Mouse (Mus musculus): Measurements from ENCODE around the gene Epha6. TPM values are rescaled to one million over a fixed set of nuclear protein-coding genes. Genes with fewer than 3 reads are reported as not detected.
A peak's percentile ranks its signal among the peaks of the same experiment; 100 is the strongest.

Gene Epha6
- total RNA-seq, 2 experiments from 2014 or later: 65.9 to 75.7 TPM

DNA sequence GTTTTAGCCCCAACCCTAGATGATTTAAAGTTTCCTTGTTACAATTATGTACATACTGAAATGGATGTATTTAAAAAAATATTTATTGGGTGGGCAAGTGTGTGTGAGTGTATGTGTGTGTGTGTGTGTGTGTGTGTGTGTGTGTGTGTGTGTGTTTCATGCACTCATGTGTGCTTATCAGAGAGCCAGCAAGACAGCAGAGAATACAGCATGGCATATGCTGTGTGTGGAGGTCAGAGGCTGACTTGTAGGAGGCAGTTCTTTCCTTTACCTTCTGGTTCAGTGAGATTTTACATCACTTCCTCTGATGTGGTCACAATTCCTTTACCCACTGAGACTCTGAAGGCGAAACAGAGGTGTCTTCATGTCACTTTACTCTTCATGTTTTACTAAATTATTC is 321.4 kb downstream of the Epha6 start:
- DNase-seq (ENCODE audit: extremely low spot score in 1 of 2, low spot score in 2 of 2): no peak
- intact Hi-C loops (cut with DNase I): no loop called here

DNA sequence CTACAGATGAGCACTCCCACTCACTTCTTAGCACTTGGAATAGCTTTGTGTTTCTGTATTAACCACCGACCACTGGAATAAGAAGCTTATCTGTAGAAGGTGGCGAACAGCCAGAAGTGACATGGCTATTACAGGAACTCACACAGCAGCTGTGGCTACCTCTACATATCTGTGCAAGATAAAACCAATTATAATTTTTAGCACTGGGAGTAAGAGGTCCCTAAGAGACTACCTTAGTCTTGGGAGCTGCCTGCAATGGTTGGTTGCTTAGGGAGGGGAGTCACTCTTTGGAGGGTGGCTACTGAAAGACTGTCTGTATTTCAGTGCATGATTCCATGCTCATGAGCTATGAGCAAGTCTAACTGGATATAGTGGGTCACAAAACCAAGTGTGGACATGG is 331.2 kb downstream of the Epha6 start:
- intact Hi-C loops (cut with DNase I): no loop called here

DNA sequence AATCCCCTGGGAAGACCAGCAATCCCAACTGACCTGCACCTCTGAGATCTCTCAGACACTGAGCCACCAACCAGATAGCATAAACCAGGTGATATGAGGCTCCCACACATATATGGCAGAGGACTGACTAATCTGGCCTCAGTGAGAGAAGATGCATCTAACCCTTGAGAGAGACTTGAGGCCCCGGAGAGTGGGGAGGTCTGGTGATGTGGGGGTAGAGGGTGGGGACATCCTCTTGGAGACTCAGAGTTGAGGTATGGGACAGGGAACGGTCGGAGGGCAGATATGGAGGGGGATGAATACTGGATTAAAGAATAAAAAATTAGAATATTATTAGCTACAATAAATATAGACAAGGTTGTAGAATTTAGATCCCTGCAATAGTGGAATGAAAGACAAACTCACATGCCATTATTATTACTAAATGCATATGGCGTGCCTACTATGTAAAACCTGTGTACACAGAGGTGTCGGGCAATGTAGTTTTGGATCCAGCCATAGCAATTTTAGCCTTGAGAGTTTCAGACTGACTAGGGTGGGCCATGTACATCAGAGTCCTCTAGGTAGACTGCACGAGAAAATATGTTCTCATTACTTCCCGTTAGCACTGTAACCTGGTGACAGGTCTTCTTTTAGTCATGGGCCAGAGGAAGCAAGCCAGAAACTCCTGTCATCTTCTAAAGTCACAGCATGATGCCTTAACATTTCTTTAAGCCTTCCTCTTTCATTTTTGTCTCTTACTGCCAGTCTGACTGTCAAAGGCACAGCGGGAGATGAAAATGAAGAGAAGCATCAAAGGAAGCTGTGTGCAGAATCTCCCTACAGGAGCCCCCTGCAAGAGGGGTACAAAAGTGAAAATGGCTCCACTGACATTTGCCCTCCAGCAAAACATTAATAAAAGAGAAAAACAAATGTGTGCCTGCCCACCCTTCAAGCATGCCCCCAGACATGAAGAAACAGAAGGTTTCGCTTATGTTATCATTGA is 338.7 kb downstream of the Epha6 start:
- intact Hi-C loops (cut with DNase I): no loop called here
- no peak for DNase-seq (ENCODE audit: extremely low spot score in 1 of 2, low spot score in 2 of 2)

More for the DNA sequence above, 331.2 kb downstream of the Epha6 start:
- DNase-seq (ENCODE audit: extremely low spot score in 1 of 2, low spot score in 2 of 2): no peak

DNA sequence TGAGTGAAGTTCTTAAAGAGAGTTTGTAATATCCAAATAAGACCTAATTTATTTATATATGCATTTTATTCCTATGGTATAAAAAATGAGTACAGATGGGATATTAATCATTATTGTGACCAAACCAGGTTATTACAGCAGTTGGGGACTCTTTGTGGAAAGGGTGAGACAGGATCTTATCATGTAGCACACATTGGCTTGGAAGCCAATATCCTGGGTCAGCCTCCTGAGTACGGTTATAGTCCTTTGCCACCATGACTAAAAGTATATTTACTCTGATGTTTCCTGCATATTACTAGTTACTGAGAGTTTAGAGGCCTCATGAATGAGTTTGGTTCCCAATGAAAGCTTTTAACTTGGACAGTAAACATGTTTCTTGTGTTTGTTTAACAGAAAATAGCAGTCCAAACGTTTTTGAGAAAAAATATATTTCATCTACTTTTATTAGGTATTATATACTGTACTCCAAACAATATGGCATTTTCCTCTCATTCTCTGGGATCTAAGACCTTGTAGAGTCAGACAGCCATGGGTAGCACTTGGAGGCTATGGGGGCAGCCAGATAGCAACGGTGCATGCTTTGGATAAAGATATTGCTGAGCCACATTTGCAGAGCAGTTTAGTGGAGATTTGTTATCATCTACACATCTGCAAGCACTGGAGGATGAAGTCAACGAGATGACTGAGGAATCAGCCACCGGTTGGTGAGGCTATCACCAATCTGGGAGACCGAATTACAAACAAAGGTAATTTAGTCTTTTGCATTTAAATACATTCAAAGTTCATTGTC is 340.4 kb downstream of the Epha6 start:
- intact Hi-C loops (cut with DNase I): no loop called here
- DNase-seq (ENCODE audit: extremely low spot score in 1 of 2, low spot score in 2 of 2): no peak

DNA sequence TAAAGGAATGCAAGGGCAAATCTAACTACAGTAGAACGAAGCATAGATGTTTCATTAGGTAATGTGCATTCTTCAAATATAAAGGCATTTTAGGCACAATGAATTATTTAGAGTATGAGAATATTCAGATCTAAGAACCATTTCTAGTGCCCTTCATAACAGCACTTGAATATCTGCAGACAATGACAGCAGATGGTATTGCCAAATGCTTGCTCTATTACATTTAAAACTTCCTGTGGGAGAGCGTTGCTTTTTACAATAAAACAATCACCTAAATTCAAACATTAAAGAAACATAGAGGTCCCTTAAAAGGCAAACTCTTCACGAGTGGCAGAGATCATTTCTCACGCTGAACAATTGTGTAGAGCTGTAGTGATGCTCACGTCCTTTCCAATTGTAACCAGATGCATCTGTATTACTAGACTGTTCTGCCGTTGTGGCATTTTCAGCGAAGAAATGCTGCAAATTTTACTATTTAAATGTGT is 347.1 kb downstream of the Epha6 start:
- no peak for DNase-seq (ENCODE audit: extremely low spot score in 1 of 2, low spot score in 2 of 2)
- intact Hi-C loops (cut with DNase I): no loop called here

DNA sequence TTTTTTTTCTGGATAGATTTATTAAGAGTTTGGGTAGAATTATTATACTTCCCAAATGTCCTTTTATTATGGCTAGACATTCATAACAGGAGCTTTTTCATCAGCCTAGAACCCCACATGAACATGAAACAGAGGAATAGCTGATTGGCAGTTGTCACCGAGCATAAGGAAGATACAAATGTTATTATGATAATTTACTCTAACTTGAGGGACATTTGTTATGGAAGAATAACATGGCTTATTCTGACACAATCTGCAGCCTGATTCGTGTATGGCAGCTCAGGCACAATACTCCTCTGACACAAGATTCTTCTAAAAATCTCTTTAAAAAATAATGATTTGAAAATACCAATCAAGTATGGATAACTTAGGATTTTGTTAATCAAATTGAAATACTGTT is 347.7 kb downstream of the Epha6 start:
- intact Hi-C loops (cut with DNase I): no loop called here
- DNase-seq (ENCODE audit: extremely low spot score in 1 of 2, low spot score in 2 of 2): no peak

DNA sequence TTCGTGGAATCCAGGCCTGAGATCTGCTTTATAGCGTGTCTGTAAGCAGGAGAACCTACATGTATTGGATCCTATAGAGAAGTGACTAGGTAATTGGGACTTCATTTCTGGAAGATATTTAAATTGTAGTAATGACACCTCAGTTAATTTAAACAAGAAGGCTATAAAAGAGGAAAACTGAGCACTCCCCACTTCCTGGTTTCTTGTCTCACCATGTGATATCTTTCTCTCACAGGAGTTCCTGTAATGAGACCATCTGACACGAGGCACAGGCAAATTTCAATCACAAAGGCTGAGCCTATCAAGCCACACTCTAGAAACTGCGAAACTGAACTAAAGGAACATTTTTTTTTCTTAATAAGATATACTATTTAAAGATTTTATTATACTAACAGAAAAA is 348.3 kb downstream of the Epha6 start:
- intact Hi-C loops (cut with DNase I): no loop called here
- DNase-seq (ENCODE audit: extremely low spot score in 1 of 2, low spot score in 2 of 2): no peak

DNA sequence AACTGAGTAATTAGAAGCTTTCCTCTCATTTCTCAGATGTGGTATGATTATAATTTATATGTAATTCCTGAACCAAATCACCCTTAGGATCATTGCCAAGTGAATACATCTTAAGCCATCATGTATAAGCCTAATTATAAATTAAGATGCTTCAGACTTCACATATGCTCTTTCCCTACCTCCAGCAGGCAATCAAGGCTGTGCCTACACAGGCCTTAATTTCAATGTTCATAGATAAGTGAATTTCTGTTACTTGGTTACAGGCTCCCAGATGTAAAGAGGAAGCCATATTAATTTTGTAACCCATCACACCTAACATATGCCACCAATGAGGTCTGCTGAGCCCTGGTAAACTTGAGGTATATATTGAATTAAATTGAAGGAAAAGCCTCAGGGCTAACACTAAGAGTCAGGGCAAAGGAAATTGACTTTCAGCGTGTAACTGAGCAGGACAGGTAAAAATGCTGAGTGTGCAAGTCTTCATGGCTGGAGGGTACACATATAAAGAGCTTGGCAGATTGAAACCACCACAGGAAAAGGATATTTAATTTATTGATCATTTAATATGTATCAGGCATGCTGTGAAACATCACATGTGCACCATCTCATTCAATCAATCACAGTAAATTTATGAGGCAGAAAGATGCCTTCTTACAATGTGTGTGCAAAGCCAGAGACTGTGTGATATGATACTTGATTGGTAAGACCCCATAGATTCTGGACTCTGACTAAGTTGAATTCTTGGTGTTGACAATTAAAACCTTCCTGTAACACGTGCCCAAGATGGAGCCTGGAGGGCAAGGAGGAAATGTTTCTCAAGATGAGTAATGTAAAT is 365.8 kb downstream of the Epha6 start:
- intact Hi-C loops (cut with DNase I): no loop called here
- DNase-seq (ENCODE audit: extremely low spot score in 1 of 2, low spot score in 2 of 2): no peak

DNA sequence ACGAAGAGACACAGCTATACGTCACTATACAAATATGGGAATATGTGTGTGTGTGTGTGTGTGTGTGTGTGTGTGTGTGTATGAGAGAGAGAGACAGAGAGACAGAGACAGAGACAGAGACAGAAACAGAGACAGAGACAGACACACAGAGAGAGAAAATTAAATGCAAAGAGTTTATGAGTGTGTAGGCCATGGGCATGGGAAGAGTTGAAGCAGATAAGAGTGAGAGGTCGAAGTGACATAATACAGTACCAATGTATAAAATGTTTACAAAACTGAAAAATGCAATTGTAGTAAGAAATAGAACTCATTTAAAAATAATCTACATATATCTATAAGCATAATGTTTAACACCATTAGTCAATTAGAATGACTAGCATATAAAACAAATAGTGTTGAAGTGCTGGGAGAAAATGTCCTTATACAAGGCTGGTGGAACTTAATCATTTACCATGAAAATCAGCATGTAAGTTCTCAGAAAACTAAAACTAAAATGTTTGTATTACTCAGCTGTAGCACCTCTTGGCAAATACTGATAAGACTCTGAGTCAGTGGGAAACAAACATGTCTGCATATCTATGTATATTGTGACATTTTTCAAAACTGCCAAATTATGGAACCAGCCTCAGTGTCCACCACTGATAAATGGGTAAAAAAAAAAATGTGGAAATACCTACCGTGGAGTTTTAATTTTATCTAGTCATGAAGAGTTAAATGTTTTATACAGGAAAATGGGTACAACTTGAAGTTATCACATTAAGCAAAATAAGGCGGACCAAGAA is 371.2 kb downstream of the Epha6 start:
- intact Hi-C loops (cut with DNase I): no loop called here
- no peak for DNase-seq (ENCODE audit: extremely low spot score in 1 of 2, low spot score in 2 of 2)

DNA sequence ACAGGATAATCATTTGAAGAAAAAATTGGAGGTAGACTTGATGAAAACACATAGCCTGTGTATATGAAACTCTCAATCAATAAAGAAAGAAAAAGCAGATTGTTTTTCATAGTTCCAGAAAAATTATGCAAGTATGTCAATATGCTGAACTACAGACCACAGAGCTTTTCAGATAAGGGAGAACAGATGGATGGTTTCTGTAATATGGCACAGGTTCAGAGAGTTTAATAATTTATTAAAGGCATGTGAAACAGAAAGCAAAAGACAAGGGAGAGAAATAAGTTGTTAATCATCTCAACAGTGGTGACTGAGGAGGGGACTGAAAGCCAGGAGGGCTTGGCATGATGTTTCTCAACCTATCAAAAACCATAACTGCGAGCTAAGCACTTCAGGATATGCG is 372.3 kb downstream of the Epha6 start:
- intact Hi-C loops (cut with DNase I): no loop called here
- no peak for DNase-seq (ENCODE audit: extremely low spot score in 1 of 2, low spot score in 2 of 2)

DNA sequence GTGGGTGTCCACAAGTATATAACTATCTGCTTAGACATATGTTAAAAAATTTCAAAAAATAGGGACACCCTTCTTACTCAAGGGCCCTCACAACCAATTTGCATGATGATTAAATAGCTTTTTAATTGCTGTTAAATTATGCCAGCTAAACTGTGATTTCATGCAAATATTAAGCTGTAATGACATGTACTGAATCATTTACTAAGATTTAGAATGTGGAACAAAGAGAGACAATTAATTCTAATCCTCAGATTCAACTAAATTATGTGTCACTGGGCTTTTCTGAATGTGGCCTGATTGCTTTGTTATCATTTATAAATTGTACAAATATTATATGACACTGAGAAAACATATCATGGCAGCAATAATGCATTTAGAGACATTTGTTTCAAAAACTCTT is 396.2 kb downstream of the Epha6 start:
- intact Hi-C loops (cut with DNase I): no loop called here
- DNase-seq (ENCODE audit: extremely low spot score in 1 of 2, low spot score in 2 of 2): no peak

DNA sequence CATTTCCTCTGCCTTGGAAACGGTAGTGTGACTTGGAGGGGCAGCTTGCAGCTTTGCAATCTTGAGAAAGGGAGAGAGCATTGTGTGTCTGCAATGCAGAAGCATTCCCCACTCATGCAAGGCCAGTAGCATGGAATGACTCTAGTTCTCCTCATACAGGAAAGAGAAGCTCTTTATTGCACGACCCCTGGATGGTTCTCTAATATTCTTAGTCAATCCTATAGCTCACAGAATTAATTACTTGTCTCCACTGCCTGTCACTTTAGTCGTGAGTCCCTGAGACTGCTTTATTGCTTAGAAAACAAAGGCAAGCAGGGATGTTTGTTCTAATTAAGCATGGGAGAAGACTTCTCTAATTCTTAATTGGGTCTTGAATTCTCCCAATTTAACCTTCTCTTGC is 429.8 kb downstream of the Epha6 start:
- intact Hi-C loops (cut with DNase I): no loop called here
- DNase-seq (ENCODE audit: extremely low spot score in 1 of 2, low spot score in 2 of 2): no peak

DNA sequence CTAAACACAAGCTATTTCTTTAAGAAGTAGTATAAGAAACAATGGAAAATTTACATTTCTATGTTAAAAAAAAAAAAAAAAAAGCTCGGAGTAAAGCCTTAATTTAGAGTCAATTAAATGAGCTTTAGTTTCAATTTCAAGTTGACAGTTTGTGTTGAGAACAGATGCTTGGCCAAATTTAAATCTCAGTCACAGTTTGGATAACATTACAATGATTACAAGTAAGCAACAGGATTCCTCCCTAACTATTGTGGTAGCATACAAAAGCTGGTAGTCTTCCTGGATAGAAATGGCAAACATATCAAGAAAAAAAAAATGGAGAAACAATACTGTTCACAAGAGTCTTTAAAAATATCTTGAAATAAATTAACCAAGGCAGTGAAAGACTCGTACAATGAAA is 452.9 kb downstream of the Epha6 start:
- DNase-seq (ENCODE audit: extremely low spot score in 1 of 2, low spot score in 2 of 2): no peak
- intact Hi-C loops (cut with DNase I): no loop called here

DNA sequence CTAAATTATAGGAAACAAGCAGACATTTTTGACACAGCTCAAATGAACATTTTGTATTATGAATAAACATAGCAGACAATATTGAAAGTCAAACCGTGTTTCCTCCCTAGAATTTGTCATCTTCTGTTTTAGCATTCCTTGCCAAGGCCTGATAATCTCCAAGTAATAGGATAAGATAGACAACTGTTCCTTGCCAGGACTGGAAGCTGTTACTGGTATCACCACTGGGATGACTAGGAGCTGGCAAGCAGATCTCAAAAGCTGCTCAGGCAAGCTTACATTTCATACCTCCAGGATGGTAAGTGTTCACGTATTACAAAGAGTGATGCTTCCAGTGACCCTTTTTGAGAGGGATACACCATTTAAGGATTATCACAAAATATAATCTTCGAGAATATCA is 461.0 kb downstream of the Epha6 start:
- DNase-seq (ENCODE audit: extremely low spot score in 1 of 2, low spot score in 2 of 2): no peak
- intact Hi-C loops (cut with DNase I): no loop called here

DNA sequence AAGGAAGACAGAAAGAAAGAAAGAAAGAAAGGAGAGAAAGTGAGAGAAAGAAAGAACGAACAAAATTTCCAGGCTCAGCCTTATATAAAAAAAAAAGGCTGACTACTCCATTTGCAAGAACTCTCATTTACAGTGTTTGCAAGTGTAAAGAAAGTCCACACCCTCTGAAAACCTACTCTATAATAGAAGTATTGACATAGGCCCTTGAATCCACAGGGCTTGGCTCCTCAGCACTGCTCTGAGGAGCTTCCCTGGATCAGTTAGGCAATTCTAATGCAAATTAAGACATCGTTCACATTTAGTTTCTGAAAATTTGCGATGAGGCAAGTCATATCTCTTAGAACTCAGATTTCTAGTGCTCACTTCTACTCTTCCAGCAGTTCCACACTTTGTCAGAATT is 483.9 kb downstream of the Epha6 start:
- intact Hi-C loops (cut with DNase I): no loop called here
- DNase-seq (ENCODE audit: extremely low spot score in 1 of 2, low spot score in 2 of 2): no peak

DNA sequence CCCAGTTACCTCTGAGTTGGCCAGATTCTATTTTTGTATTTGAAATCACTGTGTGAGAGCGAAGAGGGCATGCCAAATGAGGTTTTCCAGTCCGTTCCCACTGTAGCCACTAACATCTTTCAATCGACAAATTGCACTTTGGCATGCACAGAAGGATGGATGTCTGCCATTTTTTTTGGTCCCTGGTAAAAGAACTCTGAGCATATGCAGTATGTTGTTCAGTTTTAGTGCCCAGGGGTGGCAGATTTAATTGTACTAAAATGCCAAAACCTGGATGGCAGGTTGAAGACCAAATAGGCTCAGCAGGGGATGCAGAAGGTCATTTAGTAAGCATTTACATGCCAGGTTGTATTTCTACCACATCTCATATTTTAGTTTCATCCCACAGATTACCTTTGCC is 503.1 kb downstream of the Epha6 start:
- intact Hi-C loops (cut with DNase I): no loop called here
- peak in 1 of 2 experiments; percentile 6 for DNase-seq (ENCODE audit: extremely low spot score in 1 of 2, low spot score in 2 of 2)

DNA sequence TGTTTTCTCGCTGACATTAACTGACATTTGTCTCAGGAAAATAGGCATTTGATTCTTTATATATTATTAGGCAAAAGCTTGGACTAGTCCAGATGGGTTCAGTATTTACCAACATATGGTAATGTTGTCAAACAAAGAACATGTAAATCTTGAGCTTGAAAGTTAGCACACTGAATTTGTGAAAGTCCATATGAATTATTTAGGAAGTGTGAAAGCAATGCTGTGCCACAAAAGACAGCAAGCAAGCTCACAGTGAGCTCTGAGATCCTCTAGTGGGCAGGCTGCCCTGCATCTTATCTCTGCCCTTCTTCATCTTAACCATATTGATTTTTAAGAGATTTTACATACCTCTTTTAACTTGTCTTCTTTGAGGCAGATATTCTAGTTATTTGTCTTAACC is 510.0 kb downstream of the Epha6 start:
- intact Hi-C loops (cut with DNase I): no loop called here

DNA sequence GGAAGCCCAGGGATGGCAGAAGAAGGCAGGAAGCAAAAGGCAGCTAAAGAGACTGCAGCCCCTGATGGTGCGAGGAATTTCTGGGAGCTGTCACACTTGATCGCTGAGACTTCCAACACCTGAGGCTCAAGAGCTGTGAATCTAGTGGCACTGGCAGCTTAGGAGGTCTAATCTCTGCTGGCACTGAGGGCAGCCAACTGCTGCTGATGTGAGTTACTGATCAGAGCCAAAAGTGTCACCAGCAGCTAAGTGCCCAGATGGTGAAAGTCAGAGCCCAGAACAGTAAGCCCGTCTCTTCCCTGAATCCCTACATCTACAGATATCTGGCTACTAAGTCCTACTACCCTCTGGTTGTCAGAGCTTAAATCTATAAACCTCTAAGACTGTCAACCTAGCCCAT is 518.4 kb downstream of the Epha6 start:
- intact Hi-C loops (cut with DNase I): no loop called here
- DNase-seq (ENCODE audit: extremely low spot score in 1 of 2, low spot score in 2 of 2): no peak

More for the DNA sequence above, 510.0 kb downstream of the Epha6 start:
- DNase-seq (ENCODE audit: extremely low spot score in 1 of 2, low spot score in 2 of 2): no peak
